ENCODE assay signal across 9 mouse cellular contexts in the genomic region with DNA sequence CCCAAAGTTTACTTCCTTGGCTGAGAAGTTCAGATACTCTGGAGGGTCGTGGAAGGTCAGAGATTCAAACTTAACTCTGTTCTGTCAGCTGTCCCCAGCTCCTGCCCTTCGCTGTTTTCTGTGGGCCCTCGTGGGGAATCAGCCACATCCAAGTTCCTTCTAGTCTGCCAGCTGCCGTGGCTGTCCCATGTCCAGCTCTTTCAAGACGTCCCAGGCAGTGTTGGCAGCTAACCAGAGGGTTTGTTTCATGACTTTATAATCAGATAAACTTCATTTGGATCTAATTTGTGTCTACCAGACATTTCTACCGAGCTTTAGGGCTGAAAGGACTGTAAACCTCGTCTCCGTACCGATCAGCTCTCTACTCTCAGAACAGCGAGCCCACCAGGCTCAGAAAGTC.
A peak's percentile ranks its signal among the peaks of the same experiment; 100 is the strongest.
DNase-seq lines count a peak whose midpoint lies in the region; ATAC-seq and TF ChIP-seq lines count a peak whose summit lies in the region.
"Had no signal": no experiment of that assay in that cellular context is flagged by ENCODE, and none has a peak within 500 bp of the region (broad histone marks: within the 10 kb centered on the region; RNA-seq: fewer than 3 reads in every experiment).

No protein-coding gene starts in this region.

- H3K9ac ChIP-seq in embryonic facial prominence, embryonic 13.5 days, result 0 out of 2 replicates have a peak overlapping the region, but pooled peaks have one; percentile 6
- no peak overlapping the region for H3K9ac ChIP-seq in kidney, embryonic 15.5 days
- H3K9ac ChIP-seq in kidney, postnatal 0 days (ENCODE audit: low read depth, low read length), result no peak overlapping the region

- peak overlapping the region; percentile 41 for H3K27ac ChIP-seq in embryonic facial prominence, embryonic 13.5 days
- H3K27ac ChIP-seq in embryonic facial prominence, embryonic 10.5 days (replicated peaks), result no peak overlapping the region
- H3K27ac ChIP-seq in kidney, embryonic 15.5 days, result peak overlapping the region; percentile 49
- peak overlapping the region; percentile 65 for H3K27ac ChIP-seq in kidney, postnatal 0 days

- peaks cover 58% of the 10 kb centered on the region for H3K4me1 ChIP-seq in embryonic facial prominence, embryonic 13.5 days
- H3K4me1 ChIP-seq in embryonic facial prominence, embryonic 10.5 days, result peaks cover 75% of the 10 kb centered on the region
- H3K4me1 ChIP-seq in kidney, embryonic 15.5 days, result peaks cover 83% of the 10 kb centered on the region
- peaks cover 56% of the 10 kb centered on the region for H3K4me1 ChIP-seq in kidney, postnatal 0 days (replicated peaks; ENCODE audit: insufficient read depth, low read length)

- H3K27me3 ChIP-seq in embryonic facial prominence, embryonic 13.5 days, result no peaks in the 10 kb centered on the region
- H3K27me3 ChIP-seq in embryonic facial prominence, embryonic 10.5 days (replicated peaks; ENCODE audit: low read depth, poor library complexity, severe bottlenecking), result no peaks in the 10 kb centered on the region
- no peaks in the 10 kb centered on the region for H3K27me3 ChIP-seq in kidney, embryonic 15.5 days
- H3K27me3 ChIP-seq in kidney, postnatal 0 days (ENCODE audit: insufficient read depth, low read length), result no peaks in the 10 kb centered on the region

- ATAC-seq in embryonic facial prominence, embryonic 13.5 days (ENCODE audit: insufficient number of reproducible peaks, insufficient read depth, low FRiP score, low TSS enrichment, low read depth), result no peak
- no peak for ATAC-seq in kidney, embryonic 15.5 days (replicated peaks; ENCODE audit: low FRiP score)
- no peak for ATAC-seq in kidney, postnatal 0 days (replicated peaks; ENCODE audit: low FRiP score, low read depth)
- ATAC-seq in cerebellum, adult (ENCODE audit: insufficient number of reproducible peaks, low FRiP score, low TSS enrichment), result no peak

- no peak overlapping the region for H3K4me2 ChIP-seq in embryonic facial prominence, embryonic 13.5 days
- H3K4me2 ChIP-seq in kidney, embryonic 15.5 days, result no peak overlapping the region
- no peak overlapping the region for H3K4me2 ChIP-seq in kidney, postnatal 0 days (ENCODE audit: low read length)

- TF ChIP-seq CTCF in kidney, postnatal 0 days (IDR thresholded peaks at IDR 0.05; ENCODE audit: low read depth), result no peak

- WGBS in embryonic facial prominence, embryonic 13.5 days, result 32% methylated on average over 10 of the region's 10 CpGs
- WGBS in embryonic facial prominence, embryonic 10.5 days, result 77% methylated on average over 10 of the region's 10 CpGs
- 46% methylated on average over 10 of the region's 10 CpGs for WGBS in kidney, embryonic 15.5 days
- WGBS in kidney, postnatal 0 days, result 39% methylated on average over 10 of the region's 10 CpGs

- no peaks in the 10 kb centered on the region for H3K36me3 ChIP-seq in embryonic facial prominence, embryonic 13.5 days
- H3K36me3 ChIP-seq in embryonic facial prominence, embryonic 10.5 days (replicated peaks), result no peaks in the 10 kb centered on the region
- no peaks in the 10 kb centered on the region for H3K36me3 ChIP-seq in kidney, embryonic 15.5 days
- H3K36me3 ChIP-seq in kidney, postnatal 0 days (ENCODE audit: insufficient read depth, low read length), result no peaks in the 10 kb centered on the region

- no peak for DNase-seq in embryonic facial prominence, embryonic 10.5 days (ENCODE audit: low spot score)
- DNase-seq in kidney, adult 18-20 months, result no peak
- no peak for DNase-seq in kidney, postnatal 0 days (ENCODE audit: low spot score)
- DNase-seq in skeletal muscle tissue, adult 2 months (ENCODE audit: low read depth, low spot score), result peak; percentile 38
- DNase-seq in thymus, postnatal 0 days (ENCODE audit: low spot score), result no peak
- DNase-seq: midbrain, embryonic 14.5 days had no signal

- no peak overlapping the region for H3K4me3 ChIP-seq in embryonic facial prominence, embryonic 13.5 days
- H3K4me3 ChIP-seq in embryonic facial prominence, embryonic 10.5 days, result no peak overlapping the region
- no peak overlapping the region for H3K4me3 ChIP-seq in kidney, embryonic 15.5 days (replicated peaks)
- no peak overlapping the region for H3K4me3 ChIP-seq in kidney, postnatal 0 days (replicated peaks; ENCODE audit: low read depth, low read length)

- H3K9me3 ChIP-seq in embryonic facial prominence, embryonic 13.5 days, result no peaks in the 10 kb centered on the region
- no peaks in the 10 kb centered on the region for H3K9me3 ChIP-seq in embryonic facial prominence, embryonic 10.5 days
- H3K9me3 ChIP-seq in kidney, embryonic 15.5 days (replicated peaks), result no peaks in the 10 kb centered on the region
- no peaks in the 10 kb centered on the region for H3K9me3 ChIP-seq in kidney, postnatal 0 days (replicated peaks; ENCODE audit: low read length)
